Mouse (Mus musculus): Measurements from ENCODE around the gene Gm21663. TPM values are rescaled to one million over a fixed set of nuclear protein-coding genes. Genes with fewer than 3 reads are reported as not detected.
A peak's percentile ranks its signal among the peaks of the same experiment; 100 is the strongest.
"Not testable (repeated sequence)": the region's sequence is repeated elsewhere in the genome, so short reads cannot be mapped to it uniquely, and the experiment has no call there.

The Gm21663 gene
- polyA plus RNA-seq (2016; fragmentation: Nextera tagmentation; extraction: Ambion mirVana): not detected in 2 replicates

GRCm38 (mm10) chr5:25942281-25942680 is at the start of gene Gm21663:
Gene Gm21663, minus strand, starts transcription at chr5:25942381.
- 56% methylated on average over 2 of the region's 2 CpGs for WGBS
- not testable (repeated sequence) for H3K9me3 ChIP-seq; H3K9ac ChIP-seq (replicated peaks); H3K36me3 ChIP-seq; H3K27ac ChIP-seq (replicated peaks); H3K4me1 ChIP-seq; H3K27me3 ChIP-seq; H3K4me3 ChIP-seq; ATAC-seq (ENCODE audit: low FRiP score, low read depth); H3K4me2 ChIP-seq (replicated peaks)

GRCm38 (mm10) chr5:25988550-25988949 is 46.4 kb upstream of the Gm21663 start, which contains the start of gene Gm21698:
Gene Gm21698, minus strand, starts transcription at chr5:25988650.
- H3K27ac ChIP-seq (replicated peaks); H3K4me1 ChIP-seq; H3K36me3 ChIP-seq; H3K4me2 ChIP-seq (replicated peaks); ATAC-seq (ENCODE audit: low FRiP score, low read depth); H3K27me3 ChIP-seq; H3K9ac ChIP-seq (replicated peaks); H3K9me3 ChIP-seq; H3K4me3 ChIP-seq: not testable (repeated sequence)
- WGBS: no CpG with 5 or more reads among the region's 3 CpGs

- H3K9ac ChIP-seq (replicated peaks); H3K4me3 ChIP-seq; H3K36me3 ChIP-seq; H3K4me1 ChIP-seq; H3K27me3 ChIP-seq; H3K9me3 ChIP-seq; H3K4me2 ChIP-seq (replicated peaks); ATAC-seq (ENCODE audit: low FRiP score, low read depth); H3K27ac ChIP-seq (replicated peaks): not testable (repeated sequence)
- WGBS: no CpG with 5 or more reads among the region's 2 CpGs
Measured at GRCm38 (mm10) chr5:25972563-25972962, 30.4 kb upstream of the Gm21663 start, which contains the start of gene Gm21680. Gene Gm21680, minus strand, starts transcription at chr5:25972663.

GRCm38 (mm10) chr5:25957050-25957449 is 14.9 kb upstream of the Gm21663 start:
- H3K36me3 ChIP-seq; H3K27ac ChIP-seq (replicated peaks); ATAC-seq (ENCODE audit: low FRiP score, low read depth); H3K9me3 ChIP-seq; H3K27me3 ChIP-seq; H3K4me1 ChIP-seq; H3K9ac ChIP-seq (replicated peaks): not testable (repeated sequence)
- Histone ChIP-seq H3K4me2 (replicated peaks) (peak overlapping the region; percentile 43), H3K4me3 (0 out of 2 replicates have a peak overlapping the region, but pooled peaks have one; percentile 15)
- WGBS: 57% methylated on average over 17 of the region's 17 CpGs

GRCm38 (mm10) chr5:25956611-25957010 is 14.4 kb upstream of the Gm21663 start:
- not testable (repeated sequence) for H3K36me3 ChIP-seq; H3K9ac ChIP-seq (replicated peaks); H3K27me3 ChIP-seq; H3K9me3 ChIP-seq; ATAC-seq (ENCODE audit: low FRiP score, low read depth); H3K27ac ChIP-seq (replicated peaks); H3K4me1 ChIP-seq
- H3K4me3 ChIP-seq: 0 out of 2 replicates have a peak overlapping the region, but pooled peaks have one; percentile 15
- H3K4me2 ChIP-seq (replicated peaks): peak overlapping the region; percentile 43
- 33% methylated on average over 32 of the region's 32 CpGs for WGBS

- not testable (repeated sequence) for H3K4me3 ChIP-seq; H3K4me2 ChIP-seq (replicated peaks); ATAC-seq (ENCODE audit: low FRiP score, low read depth); H3K27ac ChIP-seq (replicated peaks); H3K9me3 ChIP-seq; H3K4me1 ChIP-seq; H3K27me3 ChIP-seq; H3K9ac ChIP-seq (replicated peaks); H3K36me3 ChIP-seq
- 80% methylated on average over 2 of the region's 2 CpGs for WGBS
Measured at GRCm38 (mm10) chr5:25954317-25954716, 12.1 kb upstream of the Gm21663 start, which contains the start of gene Gm21671. Gene Gm21671, minus strand, starts transcription at chr5:25954417.

GRCm38 (mm10) chr5:25945391-25945790 is 3.2 kb upstream of the Gm21663 start:
- 83% methylated on average over 2 of the region's 2 CpGs for WGBS
- not testable (repeated sequence) for H3K4me2 ChIP-seq (replicated peaks)

GRCm38 (mm10) chr5:25891321-25891720 is 50.9 kb downstream of the Gm21663 start:
- H3K27ac ChIP-seq (replicated peaks): no peak overlapping the region
- no peak overlapping the region for H3K4me3 ChIP-seq
- no peaks in the 10 kb centered on the region for H3K27me3 ChIP-seq
- no peak for ATAC-seq (ENCODE audit: low FRiP score, low read depth)
- H3K4me2 ChIP-seq (replicated peaks): no peak overlapping the region
- no peaks in the 10 kb centered on the region for H3K9me3 ChIP-seq
- 0 out of 2 replicates have a peak, but pooled peaks cover 6% of the 10 kb centered on the region for H3K4me1 ChIP-seq
- 90% methylated on average over 1 of the region's 1 CpGs for WGBS
- H3K9ac ChIP-seq (replicated peaks): no peak overlapping the region
- no peaks in the 10 kb centered on the region for H3K36me3 ChIP-seq

More at GRCm38 (mm10) chr5:25945391-25945790, 3.2 kb upstream of the Gm21663 start:
- H3K4me3 ChIP-seq; H3K27ac ChIP-seq (replicated peaks); H3K9me3 ChIP-seq; H3K36me3 ChIP-seq; H3K4me1 ChIP-seq; ATAC-seq (ENCODE audit: low FRiP score, low read depth); H3K9ac ChIP-seq (replicated peaks); H3K27me3 ChIP-seq: not testable (repeated sequence)

- H3K36me3 ChIP-seq: no peaks in the 10 kb centered on the region
- no peak overlapping the region for H3K9ac ChIP-seq (replicated peaks)
- H3K4me3 ChIP-seq: no peak overlapping the region
- H3K4me2 ChIP-seq (replicated peaks): no peak overlapping the region
- H3K27me3 ChIP-seq: no peaks in the 10 kb centered on the region
- 0 out of 2 replicates have a peak, but pooled peaks cover 6% of the 10 kb centered on the region for H3K4me1 ChIP-seq
- no peak overlapping the region for H3K27ac ChIP-seq (replicated peaks)
- H3K9me3 ChIP-seq: peaks cover 8% of the 10 kb centered on the region; the same call in 1 of the 2 replicates
- 69% methylated on average over 3 of the region's 3 CpGs for WGBS
- ATAC-seq (ENCODE audit: low FRiP score, low read depth): no peak
Measured at GRCm38 (mm10) chr5:25889746-25890382, 52.3 kb downstream of the Gm21663 start.

- H3K9ac ChIP-seq (replicated peaks): no peak overlapping the region
- 89% methylated on average over 3 of the region's 3 CpGs for WGBS
- H3K9me3 ChIP-seq: peaks cover 10% of the 10 kb centered on the region; the same call in 1 of the 2 replicates
- no peak overlapping the region for H3K4me2 ChIP-seq (replicated peaks)
- H3K4me1 ChIP-seq: no peaks in the 10 kb centered on the region
- no peak overlapping the region for H3K4me3 ChIP-seq
- no peaks in the 10 kb centered on the region for H3K36me3 ChIP-seq
- no peak overlapping the region for H3K27ac ChIP-seq (replicated peaks)
- no peaks in the 10 kb centered on the region for H3K27me3 ChIP-seq
- no peak for ATAC-seq (ENCODE audit: low FRiP score, low read depth)
Measured at GRCm38 (mm10) chr5:25886708-25887107, 55.5 kb downstream of the Gm21663 start.

Data from midbrain, embryonic 12.5 days (tissue).